Mouse (Mus musculus): ENCODE data around the gene Erp27. TPM values are rescaled to one million over a fixed set of nuclear protein-coding genes. Genes with fewer than 3 reads are reported as not detected.
"Not testable (repeated sequence)": the region's sequence is repeated elsewhere in the genome, so short reads cannot be mapped to it uniquely, and the experiment has no call there.

The Erp27 gene
- total RNA-seq (2022): under 1 TPM in 1 of 4 experiments, not detected in 3; 0.28 TPM

- DNase-seq: no peak
Observed at GRCm38 (mm10) chr6:136922080-136922479, at the start of gene Erp27. Erp27 (minus strand) TSS chr6:136922180.

DNA sequence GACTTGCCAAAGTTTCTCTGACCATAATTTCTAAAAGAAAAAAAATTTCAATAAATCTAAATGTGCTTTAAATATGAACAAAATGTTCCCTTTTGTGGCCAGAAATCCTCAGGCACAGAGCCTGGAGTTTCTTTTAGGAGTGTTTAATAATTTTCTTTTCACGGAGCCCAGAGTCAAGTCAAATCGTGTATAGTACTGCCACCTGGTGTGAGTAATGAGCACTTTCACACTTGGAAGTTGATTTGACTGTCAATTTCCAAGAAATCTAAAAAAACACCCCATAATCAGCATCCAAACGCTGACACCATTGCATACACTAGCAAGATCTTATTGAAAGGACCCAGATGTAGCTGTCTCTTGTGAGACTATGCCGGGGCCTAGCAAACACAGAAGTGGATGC is 46.9 kb upstream of the Erp27 start:
- DNase-seq: not testable (repeated sequence)

DNA sequence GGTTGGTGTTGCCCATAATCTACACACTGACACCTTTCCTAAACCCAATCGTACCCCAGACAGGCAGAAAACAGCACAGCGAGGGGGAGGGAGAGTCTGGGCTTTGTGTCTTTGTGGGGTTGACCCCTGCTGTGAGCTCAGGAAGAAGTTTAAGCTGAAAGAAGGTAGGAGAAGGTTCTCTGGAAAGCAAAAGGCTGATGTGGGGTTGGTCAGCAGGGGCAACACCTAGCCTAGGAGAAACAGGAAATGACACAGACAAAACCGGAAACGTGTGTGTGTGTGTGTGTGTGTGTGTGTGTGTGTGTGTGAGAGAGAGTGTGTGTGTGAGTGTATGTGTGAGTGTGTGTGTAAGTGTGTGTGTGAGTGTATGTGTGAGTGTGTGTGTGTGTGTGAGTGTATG is 45.5 kb upstream of the Erp27 start:
- no peak for DNase-seq

GRCm38 (mm10) chr6:136965912-136966311 is 43.9 kb upstream of the Erp27 start:
- no peak for DNase-seq

- DNase-seq: no peak
Observed at GRCm38 (mm10) chr6:136964609-136965510, 42.9 kb upstream of the Erp27 start.

- DNase-seq: no peak
Observed at GRCm38 (mm10) chr6:136962957-136963356, 41.0 kb upstream of the Erp27 start.

- no peak for DNase-seq
Observed at GRCm38 (mm10) chr6:136959131-136959530, 37.2 kb upstream of the Erp27 start.

DNA sequence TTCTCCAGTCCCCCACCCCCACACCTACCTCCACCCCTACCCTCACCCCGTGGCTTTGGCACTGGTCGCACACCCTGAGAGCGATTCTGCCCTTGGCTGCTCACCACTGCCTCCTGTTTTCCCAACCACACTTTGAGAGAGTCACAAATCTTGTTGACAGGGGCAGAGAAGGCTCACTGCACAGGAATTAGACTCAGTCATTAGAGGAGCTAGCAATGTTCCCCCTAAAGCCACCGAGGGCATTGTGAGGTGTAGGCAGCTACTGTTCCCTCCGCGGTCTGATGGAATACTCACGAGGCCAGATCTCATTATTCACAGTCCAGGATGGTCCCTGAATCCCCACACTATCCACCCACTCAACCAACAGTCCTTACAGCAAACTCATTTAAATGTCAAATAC is 35.1 kb upstream of the Erp27 start:
- DNase-seq: no peak

GRCm38 (mm10) chr6:136955240-136955639 is 33.3 kb upstream of the Erp27 start:
- no peak for DNase-seq

DNA sequence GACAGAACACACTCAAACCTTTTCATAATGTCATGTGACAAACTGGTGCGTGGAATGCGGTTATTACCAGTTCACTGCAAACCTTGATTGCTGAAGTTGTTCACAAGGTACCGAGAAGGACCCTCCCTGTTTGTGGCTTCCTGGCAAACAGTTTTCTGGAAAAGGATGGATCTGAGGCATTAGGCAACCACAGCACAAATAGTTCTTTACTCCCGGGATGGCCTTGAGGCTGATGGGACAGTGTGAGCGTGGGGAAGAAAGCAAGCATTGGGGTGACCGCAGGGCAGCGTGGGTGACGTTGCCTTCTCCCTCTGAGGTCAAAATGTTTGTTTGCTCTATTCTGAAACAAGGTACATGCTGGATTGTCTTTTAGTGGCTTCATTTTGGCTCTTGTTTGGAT is 32.7 kb upstream of the Erp27 start:
- no peak for DNase-seq

GRCm38 (mm10) chr6:136954192-136954591 is 32.2 kb upstream of the Erp27 start:
- no peak for DNase-seq

GRCm38 (mm10) chr6:136952930-136953329 is 30.9 kb upstream of the Erp27 start:
- no peak for DNase-seq

DNA sequence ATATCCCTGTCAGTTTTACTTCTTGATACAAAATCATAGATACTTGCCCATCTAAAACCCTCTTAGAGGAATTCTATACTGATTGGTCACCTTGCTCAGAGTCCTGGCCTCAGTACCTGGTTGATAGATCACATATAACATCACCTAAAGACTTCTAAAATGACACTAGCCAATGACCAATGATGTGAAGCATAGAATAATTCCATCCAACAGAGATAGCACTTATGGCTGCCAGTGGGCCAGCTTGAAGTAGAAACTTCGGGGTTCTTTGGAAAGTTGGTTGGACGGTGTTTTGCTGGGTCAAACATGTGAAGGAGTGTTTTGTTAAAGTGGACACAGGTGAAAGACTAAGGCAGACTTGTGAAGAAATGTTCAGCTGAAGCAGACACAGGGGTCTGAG is 28.2 kb upstream of the Erp27 start:
- DNase-seq: no peak

- DNase-seq: no peak
Observed at GRCm38 (mm10) chr6:136947716-136948115, 25.7 kb upstream of the Erp27 start.

DNA sequence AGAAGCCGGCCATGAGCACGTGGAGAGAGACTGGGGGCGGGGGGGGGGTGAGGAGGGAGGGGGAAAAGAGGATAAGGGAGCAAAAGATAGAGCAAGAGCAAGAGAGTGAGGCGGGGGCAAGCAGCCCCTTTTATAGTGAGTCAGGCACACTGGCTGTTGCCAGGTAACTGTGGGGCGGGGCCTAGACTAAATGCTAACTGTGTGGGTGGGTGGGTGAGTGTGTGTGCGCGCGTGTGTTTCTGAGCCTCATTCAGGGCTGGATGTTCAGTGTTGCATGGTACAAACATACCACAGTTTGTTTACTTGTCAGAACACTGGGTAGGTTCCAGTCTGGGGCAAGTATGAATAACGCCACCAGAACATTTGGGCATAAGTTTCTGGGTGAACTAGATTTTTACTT is 25.0 kb upstream of the Erp27 start:
- no peak for DNase-seq

DNA sequence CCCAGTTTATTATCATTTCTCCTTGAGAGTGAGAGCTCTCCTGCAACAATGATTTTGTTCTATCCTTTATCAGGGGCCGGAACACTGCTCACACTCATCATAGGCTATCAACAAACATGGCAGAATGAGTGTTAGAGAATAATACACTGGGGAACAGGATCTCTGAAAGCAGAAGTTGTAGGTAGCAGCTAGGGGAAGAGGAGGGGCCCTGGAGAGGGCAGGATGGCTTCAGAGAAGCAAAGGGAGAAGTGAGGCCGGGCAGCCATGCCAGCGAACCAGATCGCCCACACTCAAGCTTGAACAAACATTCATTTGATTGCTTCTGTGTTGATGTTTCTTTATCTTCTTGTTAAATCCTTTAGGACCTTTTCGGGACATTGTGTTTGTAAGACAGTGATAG is 24.3 kb upstream of the Erp27 start:
- no peak for DNase-seq

- no peak for DNase-seq
Observed at GRCm38 (mm10) chr6:136944511-136944910, 22.5 kb upstream of the Erp27 start.

DNA sequence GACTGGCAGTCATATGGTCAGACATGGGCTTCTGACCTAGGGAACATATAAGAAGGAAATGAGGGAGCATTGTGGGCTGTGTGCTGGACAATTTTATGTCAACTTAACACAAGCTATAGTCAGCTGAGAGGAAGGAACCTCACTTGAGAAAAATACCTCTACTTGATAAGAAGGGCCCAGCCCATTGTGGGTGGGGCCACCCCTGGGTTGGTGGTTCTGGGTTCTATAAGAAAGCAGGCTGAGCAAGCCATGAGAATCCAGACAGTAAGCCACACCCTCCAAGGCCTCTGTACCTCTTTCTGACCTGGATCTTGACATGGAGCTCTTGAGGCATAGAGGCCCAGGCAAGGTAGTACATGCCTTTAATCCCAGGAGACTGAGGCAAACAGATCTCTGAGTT is 21.4 kb upstream of the Erp27 start:
- DNase-seq: no peak

DNA sequence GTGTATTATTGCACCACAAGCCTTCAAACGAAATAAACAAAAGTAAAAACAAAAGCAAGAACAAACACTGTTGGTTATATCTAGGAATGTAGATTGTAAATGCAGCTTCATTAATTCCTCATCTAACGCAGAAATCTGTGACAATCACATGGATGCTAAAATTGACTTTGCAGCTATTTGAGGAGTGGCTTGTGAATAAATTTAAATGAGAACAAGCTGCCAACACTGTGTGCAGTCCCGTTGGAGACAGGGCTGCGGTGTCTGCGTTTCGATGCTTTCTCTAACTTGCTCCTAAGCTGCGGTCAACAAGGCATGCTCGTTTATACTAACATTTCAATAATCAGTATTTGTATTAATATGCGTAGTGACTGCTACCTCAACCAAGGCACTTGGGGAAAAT is 20.3 kb upstream of the Erp27 start:
- DNase-seq: no peak

GRCm38 (mm10) chr6:136941051-136942021 is 19.4 kb upstream of the Erp27 start, which contains the start of gene Arhgdib:
Arhgdib (minus strand) TSS chr6:136941899.
- no peak for DNase-seq

DNA sequence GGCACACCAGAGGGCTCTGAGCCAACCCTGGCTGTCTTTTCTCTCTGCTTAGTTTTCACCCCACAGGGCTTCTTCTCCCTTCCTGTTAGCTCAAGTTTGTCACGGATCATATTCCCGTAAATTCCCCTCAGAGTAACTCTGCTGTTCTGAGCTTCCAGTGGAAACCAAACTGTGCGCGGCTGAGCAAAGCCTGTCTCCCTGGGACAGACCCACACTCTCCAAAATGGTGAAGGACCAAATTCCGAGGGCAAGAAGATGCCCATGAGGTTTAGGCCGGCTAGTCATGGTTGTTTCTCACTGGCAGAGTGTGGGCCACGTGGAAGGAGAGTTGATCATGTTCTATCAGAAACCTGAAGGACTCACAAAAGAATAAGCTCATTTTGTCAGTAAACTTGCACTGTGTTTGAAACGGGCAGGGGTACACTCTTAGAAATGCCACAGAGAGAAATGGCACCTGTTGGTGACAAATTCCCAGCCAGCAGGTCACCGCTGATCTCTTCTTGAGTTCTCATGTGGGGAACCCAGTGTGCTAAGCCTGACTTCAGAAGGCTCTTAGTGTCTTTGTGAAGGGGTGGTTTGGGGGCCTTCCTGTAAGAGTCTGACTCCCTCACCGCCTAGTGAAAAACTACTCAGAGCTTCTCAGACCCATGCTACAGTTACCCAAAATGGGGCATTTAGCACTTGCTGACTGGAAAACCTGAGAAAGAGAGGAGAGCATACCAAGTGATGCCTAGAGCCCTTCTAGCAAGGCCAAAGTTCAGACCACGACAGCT is 18.4 kb upstream of the Erp27 start:
- DNase-seq: no peak

Measured in adrenal gland, adult 8-10 months (tissue).